Mouse (Mus musculus): ENCODE measurements around the gene Tex48. TPM values are rescaled to one million over a fixed set of nuclear protein-coding genes. Genes with fewer than 3 reads are reported as not detected.

Gene Tex48
- polyA plus RNA-seq, 1 experiment from 2014 or later, result not detected

- no peak overlapping the region for H3K4me3 ChIP-seq
- H3K9me3 ChIP-seq (replicated peaks), result no peaks in the 10 kb centered on the region
- no peaks in the 10 kb centered on the region for H3K36me3 ChIP-seq
- WGBS, result 54% methylated on average over 3 of the region's 3 CpGs
- no peak overlapping the region for H3K27ac ChIP-seq
- no peaks in the 10 kb centered on the region; the same call in 1 of the 2 replicates for H3K4me1 ChIP-seq
- H3K27me3 ChIP-seq (ENCODE audit: low read depth, poor library complexity, severe bottlenecking), result no peaks in the 10 kb centered on the region
- DNase-seq (ENCODE audit: low spot score), result no peak
Observed at GRCm38 (mm10) chr4:63625563-63626080, 3.4 kb upstream of the Tex48 start.

DNA sequence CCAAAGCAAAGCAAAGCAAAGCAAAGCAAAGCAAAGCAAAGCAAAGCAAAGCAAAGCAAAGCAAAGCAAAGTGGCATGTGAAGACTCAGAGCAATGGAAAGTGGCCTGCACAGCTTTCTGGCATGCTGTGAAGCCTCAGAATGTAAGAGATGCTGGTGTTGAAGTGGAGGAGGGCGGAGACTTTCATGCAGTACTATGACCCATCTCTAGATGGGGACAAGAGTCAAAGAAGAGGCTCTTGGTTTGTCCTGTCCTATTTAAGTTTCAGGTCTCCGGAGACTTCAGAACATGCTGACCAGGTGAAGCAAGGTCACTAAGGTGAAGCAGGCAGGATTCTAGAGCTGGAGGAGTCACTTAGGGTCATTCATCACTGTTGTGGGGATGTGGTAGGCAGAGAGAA lies 367 bp downstream of the Tex48 start:
- no peaks in the 10 kb centered on the region for H3K4me1 ChIP-seq
- H3K27ac ChIP-seq, result no peak overlapping the region
- DNase-seq (ENCODE audit: low spot score), result no peak
- no peak overlapping the region for H3K4me3 ChIP-seq
- no peaks in the 10 kb centered on the region for H3K9me3 ChIP-seq (replicated peaks)
- whole genome bisulfite sequencing, result 83% methylated on average over 2 of the region's 2 CpGs
- no peaks in the 10 kb centered on the region for H3K27me3 ChIP-seq (ENCODE audit: low read depth, poor library complexity, severe bottlenecking)
- no peaks in the 10 kb centered on the region for H3K36me3 ChIP-seq

- WGBS, result 88% methylated on average over 7 of the region's 7 CpGs
- Histone ChIP-seq H3K27me3 (ENCODE audit: low read depth, poor library complexity, severe bottlenecking) (no peaks in the 10 kb centered on the region), H3K27ac (no peak overlapping the region), H3K4me3 (no peak overlapping the region), H3K36me3 (no peaks in the 10 kb centered on the region), H3K4me1 (no peaks in the 10 kb centered on the region), H3K9me3 (replicated peaks) (no peaks in the 10 kb centered on the region)
- no peak for DNase-seq (ENCODE audit: low spot score)
Observed at GRCm38 (mm10) chr4:63608391-63608790, 13.8 kb downstream of the Tex48 start.

DNA sequence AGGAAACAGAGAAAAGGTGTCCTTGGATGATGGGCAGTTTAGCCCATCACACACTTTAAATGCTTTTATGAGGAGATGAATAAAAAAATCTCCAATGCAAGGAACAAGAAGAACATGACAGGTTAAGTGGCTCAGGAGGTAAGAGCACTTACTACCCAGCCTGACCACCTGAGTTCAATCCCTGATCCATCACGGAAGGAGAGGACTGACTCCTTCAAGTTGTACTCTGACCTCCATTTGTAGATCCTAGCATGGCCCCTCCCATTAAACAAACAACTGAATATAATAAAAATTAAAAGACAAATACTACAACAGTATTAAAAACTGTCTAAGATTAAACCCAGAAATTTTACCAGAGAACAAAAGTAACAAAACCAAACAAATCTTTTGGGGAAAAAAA lies 16.3 kb downstream of the Tex48 start:
- H3K36me3 ChIP-seq, result no peaks in the 10 kb centered on the region
- H3K27ac ChIP-seq, result no peak overlapping the region
- no peaks in the 10 kb centered on the region for H3K9me3 ChIP-seq (replicated peaks)
- H3K4me3 ChIP-seq, result no peak overlapping the region
- H3K4me1 ChIP-seq, result no peaks in the 10 kb centered on the region
- DNase-seq (ENCODE audit: low spot score), result no peak
- WGBS, result 77% methylated on average over 1 of the region's 1 CpGs
- no peaks in the 10 kb centered on the region for H3K27me3 ChIP-seq (ENCODE audit: low read depth, poor library complexity, severe bottlenecking)

DNA sequence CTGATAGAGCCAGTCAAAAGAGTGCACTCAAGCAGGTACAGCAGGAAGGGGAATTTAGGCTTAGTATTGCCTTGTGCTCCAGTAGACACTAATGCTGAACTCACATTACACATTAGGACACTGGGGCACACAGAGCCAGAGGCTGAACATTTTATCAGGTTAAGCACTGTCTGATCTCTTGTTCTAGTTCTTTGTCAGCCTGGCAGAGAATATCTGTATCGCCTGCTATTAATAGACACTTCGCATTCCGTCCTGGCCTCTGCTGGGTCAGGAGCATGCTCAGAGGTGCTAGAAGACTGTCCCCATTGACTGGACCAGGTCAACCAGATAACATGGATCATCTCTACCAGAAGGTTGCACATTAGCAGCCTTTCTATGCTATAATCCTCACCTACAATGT lies 16.7 kb downstream of the Tex48 start:
- H3K27ac ChIP-seq, result no peak overlapping the region
- H3K9me3 ChIP-seq (replicated peaks), result no peaks in the 10 kb centered on the region
- no peak for DNase-seq (ENCODE audit: low spot score)
- no peaks in the 10 kb centered on the region for H3K4me1 ChIP-seq
- H3K4me3 ChIP-seq, result no peak overlapping the region
- no peaks in the 10 kb centered on the region for H3K27me3 ChIP-seq (ENCODE audit: low read depth, poor library complexity, severe bottlenecking)
- H3K36me3 ChIP-seq, result no peaks in the 10 kb centered on the region
- WGBS, result 96% methylated on average over 3 of the region's 3 CpGs

DNA sequence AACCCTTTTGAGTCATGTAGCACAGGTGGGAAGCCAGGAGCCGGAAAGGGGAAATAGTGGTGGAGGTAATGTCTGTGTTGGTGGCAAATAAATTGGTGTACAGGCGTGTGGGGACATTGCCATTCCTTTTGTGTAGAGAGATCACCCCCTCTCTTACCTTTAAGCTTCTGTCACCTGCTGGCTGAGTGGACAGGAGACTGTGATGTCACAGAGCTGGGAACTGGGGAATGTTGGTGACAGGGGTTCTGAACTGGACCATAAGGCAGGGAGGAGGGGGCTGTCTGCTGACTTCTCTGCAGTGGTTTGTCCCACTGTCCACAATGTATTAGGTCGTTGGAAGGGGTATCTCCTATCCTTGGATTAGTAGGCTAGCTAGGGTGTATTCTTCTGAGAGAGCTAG lies 17.3 kb downstream of the Tex48 start, which contains the start of gene Gm11213:
Gene Gm11213, minus strand, starts transcription at position 317 of the 400 bp plus-strand sequence.
- no peaks in the 10 kb centered on the region for H3K36me3 ChIP-seq
- H3K4me1 ChIP-seq, result no peaks in the 10 kb centered on the region
- WGBS, result 74% methylated on average over 3 of the region's 3 CpGs
- H3K27ac ChIP-seq, result no peak within 1 kb of the TSS
- H3K9me3 ChIP-seq (replicated peaks), result no peaks in the 10 kb centered on the region
- H3K4me3 ChIP-seq, result no peak within 1 kb of the TSS
- DNase-seq (ENCODE audit: low spot score), result no peak
- H3K27me3 ChIP-seq (ENCODE audit: low read depth, poor library complexity, severe bottlenecking), result no peaks in the 10 kb centered on the region

- Histone ChIP-seq H3K27ac (no peak overlapping the region), H3K27me3 (ENCODE audit: low read depth, poor library complexity, severe bottlenecking) (no peaks in the 10 kb centered on the region), H3K36me3 (no peaks in the 10 kb centered on the region), H3K4me1 (no peaks in the 10 kb centered on the region), H3K9me3 (replicated peaks) (no peaks in the 10 kb centered on the region), H3K4me3 (no peak overlapping the region)
- DNase-seq (ENCODE audit: low spot score), result no peak
Observed at GRCm38 (mm10) chr4:63601263-63601662, 21.0 kb downstream of the Tex48 start.

- Histone ChIP-seq H3K36me3 (no peaks in the 10 kb centered on the region), H3K27me3 (ENCODE audit: low read depth, poor library complexity, severe bottlenecking) (no peaks in the 10 kb centered on the region), H3K27ac (no peak overlapping the region), H3K4me3 (no peak overlapping the region), H3K4me1 (no peaks in the 10 kb centered on the region), H3K9me3 (replicated peaks) (no peaks in the 10 kb centered on the region)
- DNase-seq (ENCODE audit: low spot score), result no peak
- 95% methylated on average over 6 of the region's 6 CpGs for WGBS
Observed at GRCm38 (mm10) chr4:63600786-63601185, 21.4 kb downstream of the Tex48 start.

GRCm38 (mm10) chr4:63596010-63596409 lies 26.2 kb downstream of the Tex48 start:
- no peak for DNase-seq (ENCODE audit: low spot score)
- 91% methylated on average over 4 of the region's 4 CpGs for WGBS
- Histone ChIP-seq H3K27me3 (ENCODE audit: low read depth, poor library complexity, severe bottlenecking) (no peaks in the 10 kb centered on the region), H3K4me1 (peaks cover 11% of the 10 kb centered on the region), H3K9me3 (replicated peaks) (no peaks in the 10 kb centered on the region), H3K4me3 (no peak overlapping the region), H3K27ac (no peak overlapping the region), H3K36me3 (no peaks in the 10 kb centered on the region)

DNA sequence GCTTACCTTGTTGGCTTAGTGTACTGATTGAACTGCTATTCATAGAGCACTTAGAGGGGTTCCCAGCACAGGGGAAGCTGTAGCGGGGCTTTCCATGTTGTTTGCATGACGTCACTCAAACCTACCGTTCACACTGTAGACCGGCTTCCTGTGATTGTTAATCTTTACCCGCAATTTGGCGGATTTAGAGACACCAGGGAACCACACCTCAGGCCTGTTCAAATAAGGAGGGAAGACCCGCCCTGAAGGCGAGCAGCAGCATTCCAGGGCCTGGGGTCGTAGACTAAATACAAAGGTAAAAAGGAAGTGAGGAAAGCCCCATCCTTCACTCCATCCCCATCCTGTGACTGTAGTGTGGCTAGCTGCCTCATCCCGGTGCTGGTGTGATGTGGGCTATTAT lies 27.0 kb downstream of the Tex48 start:
- 87% methylated on average over 10 of the region's 10 CpGs for whole genome bisulfite sequencing
- Histone ChIP-seq H3K9me3 (replicated peaks) (no peaks in the 10 kb centered on the region), H3K4me3 (no peak overlapping the region), H3K36me3 (no peaks in the 10 kb centered on the region), H3K27ac (no peak overlapping the region), H3K4me1 (peaks cover 11% of the 10 kb centered on the region), H3K27me3 (ENCODE audit: low read depth, poor library complexity, severe bottlenecking) (no peaks in the 10 kb centered on the region)
- no peak for DNase-seq (ENCODE audit: low spot score)

DNA sequence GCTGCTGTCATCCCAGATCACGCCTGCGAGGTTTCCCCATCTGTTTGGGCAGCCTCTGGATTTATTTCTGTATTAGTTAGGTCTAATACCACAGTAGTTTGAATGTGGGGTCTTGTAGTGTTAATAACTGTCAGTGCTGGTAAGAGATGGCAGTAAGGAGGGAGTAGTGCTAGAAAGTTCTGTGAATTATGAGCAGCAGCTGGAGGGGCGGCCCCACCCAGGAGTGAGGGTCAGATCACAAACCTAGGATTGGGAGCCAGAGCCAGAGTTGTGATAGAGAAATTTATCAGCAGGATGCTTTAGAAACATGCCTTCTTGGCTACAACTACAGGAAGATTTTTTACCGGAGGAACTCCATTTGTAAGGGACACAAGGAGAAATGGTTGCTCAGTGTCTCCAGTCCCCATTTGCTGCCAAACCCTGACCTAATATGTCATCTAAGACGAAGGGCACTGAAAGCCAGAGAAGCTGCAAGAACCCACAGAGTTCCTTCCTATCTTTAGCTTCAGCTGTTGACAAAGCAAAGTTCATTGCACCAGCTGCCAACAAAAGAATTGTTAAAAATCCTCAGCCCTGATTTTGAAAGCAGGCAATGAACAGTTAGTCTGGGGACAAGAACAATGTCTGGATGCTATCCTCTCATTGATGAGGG lies 27.6 kb downstream of the Tex48 start:
- no peak overlapping the region for H3K27ac ChIP-seq
- no peak overlapping the region for H3K4me3 ChIP-seq
- 81% methylated on average over 5 of the region's 5 CpGs for WGBS
- no peaks in the 10 kb centered on the region for H3K9me3 ChIP-seq (replicated peaks)
- H3K4me1 ChIP-seq, result peaks cover 11% of the 10 kb centered on the region
- H3K36me3 ChIP-seq, result no peaks in the 10 kb centered on the region
- H3K27me3 ChIP-seq (ENCODE audit: low read depth, poor library complexity, severe bottlenecking), result no peaks in the 10 kb centered on the region
- DNase-seq (ENCODE audit: low spot score), result no peak

GRCm38 (mm10) chr4:63590538-63590937 lies 31.7 kb downstream of the Tex48 start:
- H3K4me3 ChIP-seq, result no peak overlapping the region
- peaks cover 11% of the 10 kb centered on the region for H3K4me1 ChIP-seq
- no peak for DNase-seq (ENCODE audit: low spot score)
- 90% methylated on average over 4 of the region's 4 CpGs for WGBS
- H3K36me3 ChIP-seq, result no peaks in the 10 kb centered on the region
- H3K9me3 ChIP-seq (replicated peaks), result no peaks in the 10 kb centered on the region
- H3K27me3 ChIP-seq (ENCODE audit: low read depth, poor library complexity, severe bottlenecking), result no peaks in the 10 kb centered on the region
- no peak overlapping the region for H3K27ac ChIP-seq

GRCm38 (mm10) chr4:63589987-63590386 lies 32.2 kb downstream of the Tex48 start:
- H3K4me3 ChIP-seq, result no peak overlapping the region
- no peak for DNase-seq (ENCODE audit: low spot score)
- H3K27ac ChIP-seq, result no peak overlapping the region
- no peaks in the 10 kb centered on the region for H3K9me3 ChIP-seq (replicated peaks)
- H3K27me3 ChIP-seq (ENCODE audit: low read depth, poor library complexity, severe bottlenecking), result no peaks in the 10 kb centered on the region
- no peaks in the 10 kb centered on the region for H3K36me3 ChIP-seq
- peaks cover 11% of the 10 kb centered on the region for H3K4me1 ChIP-seq
- 93% methylated on average over 7 of the region's 7 CpGs for WGBS

DNA sequence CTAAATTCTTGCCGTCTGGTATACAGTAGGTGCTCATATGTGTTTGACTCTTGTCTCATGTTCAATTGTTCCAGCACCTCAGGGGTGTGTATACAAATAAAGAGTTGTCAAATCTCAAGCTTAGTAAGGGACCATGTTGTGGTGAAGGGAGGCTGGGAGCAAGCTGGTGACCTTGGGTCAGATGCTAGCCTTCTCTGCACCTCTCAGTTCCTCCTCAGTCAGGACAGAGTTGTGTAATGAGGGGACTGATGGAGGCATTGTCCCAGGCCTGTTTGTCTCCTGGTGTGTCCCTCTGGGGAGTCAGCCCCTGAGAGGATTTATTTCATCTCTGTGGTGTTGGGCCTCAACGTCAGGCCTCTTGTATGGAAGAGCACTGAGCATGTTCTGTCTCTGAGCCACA lies 36.0 kb downstream of the Tex48 start:
- WGBS, result 84% methylated on average over 2 of the region's 2 CpGs
- DNase-seq (ENCODE audit: low spot score), result no peak

More for the DNA sequence above, 36.0 kb downstream of the Tex48 start:
- H3K36me3 ChIP-seq, result peaks cover 5% of the 10 kb centered on the region; the same call in 1 of the 2 replicates
- peaks cover 30% of the 10 kb centered on the region for H3K4me1 ChIP-seq
- H3K9me3 ChIP-seq (replicated peaks), result no peaks in the 10 kb centered on the region
- no peak overlapping the region for H3K27ac ChIP-seq
- no peaks in the 10 kb centered on the region for H3K27me3 ChIP-seq (ENCODE audit: low read depth, poor library complexity, severe bottlenecking)
- H3K4me3 ChIP-seq, result no peak overlapping the region
